Mouse (Mus musculus) limb, embryonic 14.5 days (tissue): ENCODE results near the gene Gm49361. TPM values are rescaled to one million over a fixed set of nuclear protein-coding genes. Genes with fewer than 3 reads are reported as not detected.

Source experiments
- ATAC-seq: fragments of 200-750 bp; cut with Nextera tagmentation; 2 replicates; pipeline ENCODE4 v1.8.0; 2017; ENCODE audit warnings: low read depth, moderate number of reproducible peaks, moderate TSS enrichment; ENCODE audit not compliant: low FRiP score
- DNase-seq: peaks from one replicate; pipeline ENCODE4 v3.0.0-alpha.2; 2015; ENCODE audit warnings: low spot score
- H3K27ac ChIP-seq: fragments of 300-500 bp; sonication (generic); replicated peaks from 2 replicates; pipeline ENCODE4 v1.5.1; 2014; ENCODE audit warnings: low read depth, mild to moderate bottlenecking, low read length, moderate library complexity, mixed read lengths
- H3K27me3 ChIP-seq: fragments of 300-500 bp; sonication (generic); 2 replicates; pipeline ENCODE4 v1.6.1; 2014; ENCODE audit warnings: low read length, mixed read lengths; ENCODE audit not compliant: control insufficient read depth, insufficient read depth
- H3K36me3 ChIP-seq: fragments of 300-500 bp; sonication (generic); 2 replicates; pipeline ENCODE4 v1.6.1; 2014; ENCODE audit warnings: mild to moderate bottlenecking, low read length, moderate library complexity, mixed read lengths; ENCODE audit not compliant: control insufficient read depth, insufficient read depth
- H3K4me1 ChIP-seq: fragments of 300-500 bp; sonication (generic); 2 replicates; pipeline ENCODE4 v1.6.1; 2014; ENCODE audit warnings: antibody characterized with exemption, low read length, mixed read lengths; ENCODE audit not compliant: control insufficient read depth, insufficient read depth
- H3K4me2 ChIP-seq: fragments of 300-500 bp; sonication (generic); replicated peaks from 2 replicates; pipeline ENCODE4 v1.6.1; 2014; ENCODE audit warnings: low read depth, mild to moderate bottlenecking, low read length, moderate library complexity; ENCODE audit not compliant: severe bottlenecking
- H3K4me3 ChIP-seq: fragments of 300-500 bp; sonication (generic); replicated peaks from 2 replicates; pipeline ENCODE4 v1.5.1; 2014; ENCODE audit warnings: low read length
- H3K9ac ChIP-seq: fragments of 300-500 bp; sonication (generic); 2 replicates; pipeline ENCODE4 v1.6.1; 2014; ENCODE audit warnings: mild to moderate bottlenecking, low read depth, low read length, moderate library complexity; ENCODE audit not compliant: severe bottlenecking
- H3K9me3 ChIP-seq: fragments of 300-500 bp; sonication (generic); 2 replicates; pipeline ENCODE4 v1.6.1; 2016; ENCODE audit warnings: low read length; ENCODE audit not compliant: control insufficient read depth
- POLR2A ChIP-seq: fragments of 200-500 bp; IDR thresholded peaks from 2 replicates; pipeline ENCODE4 v1.8.0; 2012; ENCODE audit warnings: inconsistent platforms, mild to moderate bottlenecking, moderate library complexity, borderline replicate concordance; ENCODE audit not compliant: insufficient read depth, insufficient read length; ENCODE audit errors: extremely low read depth
- WGBS: fragments of 180-500 bp; shearing (Covaris S2); extraction: QIAGEN DNeasy Blood & Tissue Kit; methylation state at CpG from one replicate; pipeline ENCODE4 v1.1.7; 2014; 5-methylcytosine and 5-hydroxymethylcytosine counted together
- polyA plus RNA-seq, 2 experiments: library from polyadenylated mRNA; depleted of rRNA in 1 of 2; stranded (reverse) in 1 of 2; unstranded in 1 of 2; fragments of >200 nt; fragmentation: Nextera tagmentation in 1 of 2; extraction: Ambion mirVana in 1 of 2; gene quantifications; 2 replicates each; pipeline versions ENCODE4 v1.2.1 to v1.2.3; 2012 to 2014

Gm49361 gene
- polyA plus RNA-seq (2012; rRNA removed), result not detected in 2 replicates
- not detected in 2 replicates for polyA plus RNA-seq (2014; fragmentation: Nextera tagmentation; extraction: Ambion mirVana)

DNA sequence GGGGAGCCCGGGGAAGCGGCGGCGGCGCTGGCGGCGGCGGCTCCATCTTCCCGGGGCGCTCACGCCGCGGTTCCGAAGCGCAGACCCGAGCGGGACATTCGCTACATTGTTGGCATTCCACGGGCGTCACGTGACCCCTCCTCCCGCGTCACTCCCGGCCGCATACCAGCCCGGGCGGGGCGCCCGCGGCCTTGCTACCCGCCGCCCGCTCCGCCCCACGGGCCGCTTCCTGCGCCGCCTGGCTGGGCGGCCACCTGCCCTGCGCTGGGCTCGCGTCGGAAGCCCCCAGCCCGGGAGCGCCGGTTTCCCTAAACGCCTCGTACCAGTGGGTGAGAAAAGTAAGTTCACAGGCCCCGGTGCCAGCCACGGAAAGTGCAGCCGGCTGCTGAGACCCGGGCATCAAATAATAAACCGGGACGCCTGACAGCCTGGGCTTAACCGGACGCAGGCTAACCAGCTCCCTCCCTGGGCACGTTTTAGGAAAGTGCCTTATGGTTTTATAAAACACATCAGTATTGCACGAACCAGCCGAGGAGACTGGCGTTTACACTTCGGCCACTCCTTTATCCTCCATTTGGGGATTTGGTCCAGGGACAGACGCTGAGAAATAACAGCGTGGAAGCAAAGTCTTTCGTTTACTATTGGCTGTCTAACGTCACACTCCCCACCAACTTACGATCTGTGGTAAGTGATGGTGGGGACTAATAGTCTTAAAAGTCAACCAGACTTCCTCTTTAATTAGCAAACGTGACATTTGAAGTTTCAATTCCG lies at the start of gene Gm49361:
Gene Gm49361 (minus strand): TSS at position 103 of the 771 bp plus-strand sequence.
- Histone ChIP-seq H3K27me3 (no peaks in the 10 kb centered on the region), H3K9me3 (no peaks in the 10 kb centered on the region), H3K9ac (peak within 1 kb of the TSS; percentile 99), H3K36me3 (no peaks in the 10 kb centered on the region), H3K4me3 (peak within 1 kb of the TSS; percentile 94), H3K4me1 (peaks cover 22% of the 10 kb centered on the region), H3K27ac (peak within 1 kb of the TSS; percentile 96), H3K4me2 (peak within 1 kb of the TSS; percentile 83)
- peak; percentile 93 for ATAC-seq
- DNase-seq, result peak; percentile 92
- WGBS, result under 1% methylated on average over 28 of the region's 68 CpGs
- TF ChIP-seq POLR2A, result peak; percentile 32; the same call in 1 of the 2 replicates

DNA sequence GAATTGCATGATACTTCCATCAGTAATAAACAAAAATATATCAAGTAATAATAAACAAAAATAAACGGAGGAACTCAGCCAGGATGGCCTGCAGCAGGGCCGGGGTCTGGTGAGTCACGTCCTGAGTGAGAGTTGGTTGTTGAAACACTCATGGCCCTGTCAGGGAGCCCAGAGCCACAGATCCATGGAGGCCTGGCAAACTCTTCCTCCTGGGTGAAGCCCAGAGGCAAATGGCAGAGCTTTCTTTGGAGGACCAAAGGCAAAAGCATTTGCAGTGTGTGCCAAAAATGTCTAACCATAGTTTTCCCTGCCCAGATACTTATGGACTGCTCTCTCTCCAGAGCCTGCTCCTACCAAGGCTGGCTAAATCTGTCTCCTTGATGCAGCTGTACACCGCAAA lies 45.3 kb upstream of the Gm49361 start:
- no peak for ATAC-seq
- Histone ChIP-seq H3K9ac (no peak overlapping the region), H3K27ac (no peak overlapping the region), H3K4me3 (no peak overlapping the region), H3K9me3 (no peaks in the 10 kb centered on the region), H3K4me2 (no peak overlapping the region), H3K27me3 (no peaks in the 10 kb centered on the region), H3K4me1 (no peaks in the 10 kb centered on the region), H3K36me3 (no peaks in the 10 kb centered on the region)
- TF ChIP-seq POLR2A, result no peak
- WGBS, result 75% methylated on average over 4 of the region's 4 CpGs
- DNase-seq, result no peak

DNA sequence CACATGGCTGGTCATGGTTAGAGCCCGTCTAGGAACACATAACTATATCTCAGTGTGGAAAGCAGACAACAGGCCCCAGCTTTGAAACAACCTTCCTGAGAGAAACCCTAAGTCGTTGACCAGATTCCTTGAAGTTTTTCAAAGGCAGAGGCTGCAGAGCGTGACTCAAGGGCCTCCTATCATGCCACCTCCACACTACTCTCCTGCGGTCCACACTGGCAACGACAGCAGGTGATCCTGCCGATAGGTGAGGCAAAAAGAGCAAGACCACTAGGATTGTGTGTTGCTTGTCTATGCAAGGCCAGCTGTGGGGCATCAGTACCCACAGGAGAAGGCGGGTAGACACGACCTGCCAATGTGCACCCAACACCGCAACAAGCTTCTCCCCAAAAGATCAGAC lies 43.9 kb upstream of the Gm49361 start:
- DNase-seq, result no peak
- WGBS, result 91% methylated on average over 8 of the region's 9 CpGs
- no peak for ATAC-seq
- no peak overlapping the region for H3K4me3 ChIP-seq
- H3K36me3 ChIP-seq, result no peaks in the 10 kb centered on the region
- TF ChIP-seq POLR2A, result no peak
- no peak overlapping the region for H3K9ac ChIP-seq
- no peak overlapping the region for H3K27ac ChIP-seq
- H3K9me3 ChIP-seq, result no peaks in the 10 kb centered on the region
- no peaks in the 10 kb centered on the region for H3K4me1 ChIP-seq
- no peaks in the 10 kb centered on the region for H3K27me3 ChIP-seq
- no peak overlapping the region for H3K4me2 ChIP-seq

DNA sequence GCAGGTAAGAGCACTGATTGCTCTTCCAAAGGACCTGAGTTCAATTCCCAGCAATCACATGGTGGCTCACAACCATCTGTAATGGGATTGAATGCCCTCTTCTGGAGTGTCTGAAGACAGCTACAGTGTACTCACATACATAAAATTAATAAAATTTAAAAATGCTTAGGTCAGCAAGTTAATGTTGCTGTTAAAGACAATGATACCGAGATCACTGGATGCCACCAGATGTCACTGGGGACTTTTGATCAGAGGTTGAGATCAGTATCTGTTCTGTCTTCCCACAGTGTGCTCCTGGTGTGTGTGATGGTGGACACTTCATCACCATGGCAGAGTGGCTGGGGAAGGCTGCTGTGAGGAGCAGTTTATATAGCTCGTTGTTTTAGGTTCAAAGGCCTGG lies 43.4 kb upstream of the Gm49361 start:
- whole genome bisulfite sequencing, result 58% methylated on average over 2 of the region's 2 CpGs
- H3K4me1 ChIP-seq, result no peaks in the 10 kb centered on the region
- ATAC-seq (no peak), DNase-seq (no peak)
- H3K36me3 ChIP-seq, result no peaks in the 10 kb centered on the region
- no peak for TF ChIP-seq POLR2A
- no peak overlapping the region for H3K4me3 ChIP-seq
- no peaks in the 10 kb centered on the region for H3K27me3 ChIP-seq
- no peak overlapping the region for H3K9ac ChIP-seq
- H3K4me2 ChIP-seq, result no peak overlapping the region
- H3K9me3 ChIP-seq, result no peaks in the 10 kb centered on the region
- no peak overlapping the region for H3K27ac ChIP-seq

- WGBS, result 59% methylated on average over 4 of the region's 4 CpGs
- Histone ChIP-seq H3K4me2 (no peak overlapping the region), H3K27ac (no peak overlapping the region), H3K9me3 (no peaks in the 10 kb centered on the region), H3K4me1 (no peaks in the 10 kb centered on the region), H3K27me3 (no peaks in the 10 kb centered on the region), H3K9ac (no peak overlapping the region), H3K36me3 (no peaks in the 10 kb centered on the region), H3K4me3 (no peak overlapping the region)
- ATAC-seq (no peak), DNase-seq (no peak)
- TF ChIP-seq POLR2A, result no peak
These were observed 41.5 kb upstream of the Gm49361 start for GRCm38 (mm10) chr14:57787406-57787805.
